Mouse (Mus musculus): Measurements from ENCODE around the gene Atxn7.
A peak's percentile ranks its signal among the peaks of the same experiment; 100 is the strongest.

The Atxn7 gene

GRCm38 (mm10) chr14:14064486-14065141, 103.4 kb downstream of the Atxn7 start:
- DNase-seq (ENCODE audit: low spot score in 2 of 2) = no peak

- no peak for DNase-seq (ENCODE audit: low spot score in 2 of 2)
Measured at GRCm38 (mm10) chr14:14065142-14065498, 103.9 kb downstream of the Atxn7 start.

- no peak for DNase-seq (ENCODE audit: low spot score in 2 of 2)
Measured at GRCm38 (mm10) chr14:14066241-14066640, 105.0 kb downstream of the Atxn7 start.

- no peak for DNase-seq (ENCODE audit: low spot score in 2 of 2)
Measured at GRCm38 (mm10) chr14:14067648-14068472, 106.6 kb downstream of the Atxn7 start.

GRCm38 (mm10) chr14:14068553-14068952, 107.3 kb downstream of the Atxn7 start:
- no peak for DNase-seq (ENCODE audit: low spot score in 2 of 2)

GRCm38 (mm10) chr14:14070541-14071315, 109.5 kb downstream of the Atxn7 start:
- DNase-seq (ENCODE audit: low spot score in 2 of 2) = no peak

GRCm38 (mm10) chr14:14071456-14071855, 110.2 kb downstream of the Atxn7 start:
- DNase-seq (ENCODE audit: low spot score in 2 of 2) = no peak

- no peak for DNase-seq (ENCODE audit: low spot score in 2 of 2)
Measured at GRCm38 (mm10) chr14:14080604-14081194, 119.5 kb downstream of the Atxn7 start.

GRCm38 (mm10) chr14:14083811-14084210, 122.6 kb downstream of the Atxn7 start:
- DNase-seq (ENCODE audit: low spot score in 2 of 2) = no peak

- DNase-seq (ENCODE audit: low spot score in 2 of 2) = no peak
Measured at GRCm38 (mm10) chr14:14086711-14087263, 125.5 kb downstream of the Atxn7 start.

- DNase-seq (ENCODE audit: low spot score in 2 of 2) = no peak
Measured at GRCm38 (mm10) chr14:14087348-14087747, 126.1 kb downstream of the Atxn7 start.

- no peak for DNase-seq (ENCODE audit: low spot score in 2 of 2)
Measured at GRCm38 (mm10) chr14:14088016-14088791, 127.0 kb downstream of the Atxn7 start.

- no peak for DNase-seq (ENCODE audit: low spot score in 2 of 2)
Measured at GRCm38 (mm10) chr14:14090571-14090970, 129.3 kb downstream of the Atxn7 start.

GRCm38 (mm10) chr14:14098330-14098980, 137.2 kb downstream of the Atxn7 start:
- peak; percentile 75 to 83 for DNase-seq (ENCODE audit: low spot score in 2 of 2)

GRCm38 (mm10) chr14:14100773-14101280, 139.6 kb downstream of the Atxn7 start:
- no peak for DNase-seq (ENCODE audit: low spot score in 2 of 2)

GRCm38 (mm10) chr14:14101296-14101695, 140.1 kb downstream of the Atxn7 start:
- DNase-seq (ENCODE audit: low spot score in 2 of 2) = no peak

- no peak for DNase-seq (ENCODE audit: low spot score in 2 of 2)
Measured at GRCm38 (mm10) chr14:14104213-14104929, 143.1 kb downstream of the Atxn7 start.

- DNase-seq (ENCODE audit: low spot score in 2 of 2) = no peak
Measured at GRCm38 (mm10) chr14:14104930-14105318, 143.7 kb downstream of the Atxn7 start.

GRCm38 (mm10) chr14:14110710-14111109, 149.5 kb downstream of the Atxn7 start:
- DNase-seq (ENCODE audit: low spot score in 2 of 2) = no peak
